Mouse (Mus musculus): ENCODE data around the gene Prune1.
"Not testable (repeated sequence)": the region's sequence is repeated elsewhere in the genome, so short reads cannot be mapped to it uniquely, and the experiment has no call there.

Gene Prune1

GRCm38 (mm10) chr3:95212889-95213608, 68.8 kb downstream of the Prune1 start:
- DNase-seq (ENCODE audit: low spot score) = not testable (repeated sequence)

GRCm38 (mm10) chr3:95210585-95210984, 71.3 kb downstream of the Prune1 start:
- DNase-seq (ENCODE audit: low spot score) = no peak

GRCm38 (mm10) chr3:95208286-95208685, 73.6 kb downstream of the Prune1 start:
- DNase-seq (ENCODE audit: low spot score) = no peak

DNA sequence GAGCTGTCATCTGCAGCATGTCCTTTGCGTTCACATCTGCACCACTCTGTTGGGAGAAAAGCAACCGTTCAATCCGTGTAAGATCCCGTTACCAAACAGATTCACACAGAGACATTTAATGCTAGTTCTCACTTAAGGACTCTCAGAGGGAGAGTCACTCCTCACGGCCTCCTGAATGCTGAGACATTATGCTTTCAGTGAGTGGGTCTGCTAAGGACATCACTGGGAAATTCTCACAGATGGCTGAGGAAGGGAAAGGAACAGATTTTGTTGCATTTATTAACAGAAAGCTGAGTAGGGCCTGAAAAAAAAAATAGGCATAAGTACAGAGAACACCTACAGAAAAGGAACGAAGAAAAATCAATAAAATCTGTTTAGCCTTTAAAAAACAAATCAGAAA, 78.0 kb downstream of the Prune1 start:
- no peak for DNase-seq (ENCODE audit: low spot score)

Measured in MN1 (cell line).